Mouse (Mus musculus) intestine, embryonic 16.5 days (tissue): ENCODE measurements at regions not wholly inside any gene's neighbourhood (a gene's known extent, or its start where the extent isn't known, plus 50 kb on each side); places are given as distances from the start of the nearest gene placed in this dataset.

Experiments used
- ATAC-seq: fragments of 200-750 bp; cut with Nextera tagmentation; 2 replicates; pipeline ENCODE4 v1.8.0; 2017; ENCODE audit warnings: moderate TSS enrichment, moderate library complexity
- H3K27ac ChIP-seq: fragments of 300-500 bp; sonication (generic); 2 replicates; pipeline ENCODE4 v1.5.1; 2014; ENCODE audit warnings: mild to moderate bottlenecking, low read length
- H3K27me3 ChIP-seq: fragments of 300-500 bp; sonication (generic); replicated peaks from 2 replicates; pipeline ENCODE4 v1.6.1; 2014; ENCODE audit warnings: low read length, control low read depth, mixed read lengths; ENCODE audit not compliant: control insufficient read depth, insufficient read depth
- H3K36me3 ChIP-seq: fragments of 300-500 bp; sonication (generic); 2 replicates; pipeline ENCODE4 v1.6.1; 2014; ENCODE audit warnings: low read length, control low read depth; ENCODE audit not compliant: control insufficient read depth, insufficient read depth
- H3K4me1 ChIP-seq: fragments of 300-500 bp; sonication (generic); 2 replicates; pipeline ENCODE4 v1.6.1; 2014; ENCODE audit warnings: low read length, control low read depth, mixed read lengths; ENCODE audit not compliant: control insufficient read depth, insufficient read depth
- H3K4me2 ChIP-seq: fragments of 300-500 bp; sonication (generic); 2 replicates; pipeline ENCODE4 v1.6.1; 2014; ENCODE audit warnings: low read depth, low read length, control low read depth
- H3K4me3 ChIP-seq: fragments of 300-500 bp; sonication (generic); 2 replicates; pipeline ENCODE4 v1.5.1; 2014; ENCODE audit warnings: mild to moderate bottlenecking, low read length
- H3K9ac ChIP-seq: fragments of 300-500 bp; sonication (generic); 2 replicates; pipeline ENCODE4 v1.6.1; 2014; ENCODE audit warnings: low read depth, low read length
- H3K9me3 ChIP-seq: fragments of 300-500 bp; sonication (generic); 2 replicates; pipeline ENCODE4 v1.6.1; 2016; ENCODE audit warnings: low read length, control low read depth; ENCODE audit not compliant: control insufficient read depth
- WGBS: fragments of 180-500 bp; shearing (Covaris S2); extraction: QIAGEN DNeasy Blood & Tissue Kit; methylation state at CpG from one replicate; pipeline ENCODE4 v1.1.7; 2014; 5-methylcytosine and 5-hydroxymethylcytosine counted together

DNA sequence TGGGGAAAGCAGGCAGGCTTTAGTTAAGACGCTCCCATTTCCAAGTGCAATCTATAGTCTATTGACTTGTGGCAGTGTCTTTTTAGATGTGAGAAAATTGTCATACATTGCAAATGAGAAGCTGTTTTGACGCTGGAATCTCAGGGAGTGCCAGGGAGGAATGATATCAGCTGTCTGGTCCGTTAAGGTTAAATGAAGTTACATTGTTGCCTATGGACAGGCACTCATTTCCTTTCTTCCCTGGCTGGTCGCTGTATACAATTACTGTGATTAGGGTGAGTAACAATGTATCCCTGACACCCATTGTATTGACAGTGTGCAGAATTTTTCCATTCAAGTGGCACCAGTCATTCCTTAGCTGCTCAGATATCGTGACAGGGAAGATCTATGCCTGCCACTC is 168.3 kb downstream of the Gpat3 start:
- no peak for ATAC-seq
- Histone ChIP-seq H3K4me2 (no peak overlapping the region), H3K9me3 (no peaks in the 10 kb centered on the region), H3K4me1 (no peaks in the 10 kb centered on the region), H3K4me3 (no peak overlapping the region), H3K36me3 (no peaks in the 10 kb centered on the region), H3K27ac (no peak overlapping the region), H3K9ac (no peak overlapping the region), H3K27me3 (no peaks in the 10 kb centered on the region)
- 80% methylated on average over 5 of the region's 5 CpGs for WGBS

GRCm38 (mm10) chr5:101005216-101005615 is 159.7 kb downstream of the Gpat3 start:
- no peak for ATAC-seq
- no peaks in the 10 kb centered on the region for H3K36me3 ChIP-seq
- no peaks in the 10 kb centered on the region for H3K4me1 ChIP-seq
- no peaks in the 10 kb centered on the region for H3K27me3 ChIP-seq
- H3K4me2 ChIP-seq: no peak overlapping the region
- no peak overlapping the region for H3K4me3 ChIP-seq
- H3K9ac ChIP-seq: no peak overlapping the region
- 66% methylated on average over 3 of the region's 3 CpGs for WGBS
- H3K9me3 ChIP-seq: no peaks in the 10 kb centered on the region
- no peak overlapping the region for H3K27ac ChIP-seq

- no peak for ATAC-seq
These were observed 154.9 kb downstream of the Gpat3 start for GRCm38 (mm10) chr5:101000436-101000835.

GRCm38 (mm10) chr5:100992365-100992764 is 146.9 kb downstream of the Gpat3 start:
- H3K4me3 ChIP-seq: no peak overlapping the region
- no peak overlapping the region for H3K4me2 ChIP-seq
- no peaks in the 10 kb centered on the region for H3K9me3 ChIP-seq
- H3K27ac ChIP-seq: no peak overlapping the region
- ATAC-seq: no peak
- H3K36me3 ChIP-seq: no peaks in the 10 kb centered on the region
- no peaks in the 10 kb centered on the region for H3K4me1 ChIP-seq
- no peaks in the 10 kb centered on the region for H3K27me3 ChIP-seq
- 70% methylated on average over 2 of the region's 2 CpGs for WGBS
- no peak overlapping the region for H3K9ac ChIP-seq

More at GRCm38 (mm10) chr5:101000436-101000835, 154.9 kb downstream of the Gpat3 start:
- no peak overlapping the region for H3K9ac ChIP-seq
- H3K9me3 ChIP-seq: no peaks in the 10 kb centered on the region
- H3K27me3 ChIP-seq: no peaks in the 10 kb centered on the region
- H3K4me2 ChIP-seq: no peak overlapping the region
- no peaks in the 10 kb centered on the region for H3K4me1 ChIP-seq
- no peaks in the 10 kb centered on the region for H3K36me3 ChIP-seq
- WGBS: 76% methylated on average over 6 of the region's 6 CpGs
- no peak overlapping the region for H3K4me3 ChIP-seq
- no peak overlapping the region for H3K27ac ChIP-seq

DNA sequence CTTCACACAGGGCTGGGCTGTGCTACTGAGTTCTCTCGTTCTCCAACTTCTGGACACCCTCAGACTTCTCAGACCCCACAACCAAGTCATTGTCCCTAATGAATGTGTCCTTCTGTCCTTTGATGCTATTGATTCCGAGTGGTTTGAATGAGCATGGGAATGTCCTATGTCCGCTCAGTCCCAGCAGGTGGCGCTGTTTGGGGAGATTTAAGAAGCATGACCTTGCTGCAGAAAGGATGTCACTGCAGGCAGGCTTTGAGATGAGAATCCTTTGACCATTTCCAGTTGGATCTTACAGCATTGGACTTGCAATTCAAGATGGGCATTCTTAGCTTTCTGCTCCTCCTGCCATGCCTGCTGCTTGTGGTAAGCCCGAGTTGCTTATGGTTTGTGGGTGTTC is 146.1 kb downstream of the Gpat3 start:
- Histone ChIP-seq H3K27me3 (no peaks in the 10 kb centered on the region), H3K36me3 (no peaks in the 10 kb centered on the region), H3K9ac (no peak overlapping the region), H3K4me1 (no peaks in the 10 kb centered on the region), H3K27ac (no peak overlapping the region), H3K4me3 (no peak overlapping the region), H3K9me3 (no peaks in the 10 kb centered on the region), H3K4me2 (no peak overlapping the region)
- no peak for ATAC-seq
- WGBS: 22% methylated on average over 5 of the region's 5 CpGs

DNA sequence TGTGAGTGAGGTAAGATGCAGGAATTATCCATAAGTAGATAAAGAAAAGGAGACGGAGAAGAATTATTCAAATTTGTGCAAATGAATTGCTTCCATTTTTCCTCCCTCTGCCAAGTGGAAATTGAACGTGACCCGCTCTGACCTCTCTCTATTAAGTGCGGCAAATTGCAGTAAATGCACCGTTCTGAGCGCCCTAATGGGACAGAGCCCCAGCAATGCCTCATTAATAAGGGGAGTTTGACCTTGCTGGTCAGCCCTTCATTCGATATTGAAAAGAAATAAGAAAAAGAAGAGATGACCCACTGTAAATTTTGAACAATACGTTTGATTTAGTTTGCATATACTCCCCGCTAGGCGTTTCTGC is 137.0 kb downstream of the Gpat3 start:
- no peak for ATAC-seq

GRCm38 (mm10) chr5:100981849-100982572 is 136.5 kb downstream of the Gpat3 start:
- Histone ChIP-seq H3K9ac (no peak overlapping the region), H3K9me3 (no peaks in the 10 kb centered on the region), H3K4me2 (no peak overlapping the region), H3K4me3 (no peak overlapping the region), H3K36me3 (no peaks in the 10 kb centered on the region), H3K27ac (no peak overlapping the region), H3K4me1 (no peaks in the 10 kb centered on the region), H3K27me3 (no peaks in the 10 kb centered on the region)
- no peak for ATAC-seq
- 79% methylated on average over 18 of the region's 18 CpGs for WGBS

More for the DNA sequence above, 137.0 kb downstream of the Gpat3 start:
- Histone ChIP-seq H3K36me3 (no peaks in the 10 kb centered on the region), H3K9me3 (no peaks in the 10 kb centered on the region), H3K9ac (no peak overlapping the region), H3K4me2 (no peak overlapping the region), H3K27me3 (no peaks in the 10 kb centered on the region), H3K27ac (no peak overlapping the region), H3K4me3 (no peak overlapping the region), H3K4me1 (no peaks in the 10 kb centered on the region)
- WGBS: 82% methylated on average over 10 of the region's 10 CpGs

DNA sequence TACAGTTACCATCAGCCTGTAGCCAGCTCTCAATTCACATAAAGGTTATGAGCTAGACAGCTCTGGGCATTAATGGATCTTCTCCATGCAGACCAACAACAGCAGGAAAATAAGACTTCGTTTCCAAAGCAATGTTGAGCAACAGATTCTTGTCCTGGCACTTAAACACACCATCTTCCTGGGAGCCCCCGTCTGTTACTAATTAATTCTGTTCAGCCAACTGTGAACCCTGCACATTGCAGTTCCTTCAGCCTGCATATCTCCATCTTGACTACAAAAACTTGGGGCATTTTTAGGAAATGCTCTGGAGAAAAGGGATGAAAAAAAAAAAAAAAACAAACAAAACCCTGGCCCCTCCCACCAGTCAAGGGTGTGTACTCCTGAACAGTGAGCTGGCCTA is 131.2 kb downstream of the Gpat3 start:
- H3K4me2 ChIP-seq: no peak overlapping the region
- H3K27ac ChIP-seq: no peak overlapping the region
- no peaks in the 10 kb centered on the region for H3K27me3 ChIP-seq
- H3K4me3 ChIP-seq: no peak overlapping the region
- 59% methylated on average over 2 of the region's 2 CpGs for WGBS
- H3K4me1 ChIP-seq: no peaks in the 10 kb centered on the region
- no peak for ATAC-seq
- H3K36me3 ChIP-seq: no peaks in the 10 kb centered on the region
- no peak overlapping the region for H3K9ac ChIP-seq
- no peaks in the 10 kb centered on the region for H3K9me3 ChIP-seq

DNA sequence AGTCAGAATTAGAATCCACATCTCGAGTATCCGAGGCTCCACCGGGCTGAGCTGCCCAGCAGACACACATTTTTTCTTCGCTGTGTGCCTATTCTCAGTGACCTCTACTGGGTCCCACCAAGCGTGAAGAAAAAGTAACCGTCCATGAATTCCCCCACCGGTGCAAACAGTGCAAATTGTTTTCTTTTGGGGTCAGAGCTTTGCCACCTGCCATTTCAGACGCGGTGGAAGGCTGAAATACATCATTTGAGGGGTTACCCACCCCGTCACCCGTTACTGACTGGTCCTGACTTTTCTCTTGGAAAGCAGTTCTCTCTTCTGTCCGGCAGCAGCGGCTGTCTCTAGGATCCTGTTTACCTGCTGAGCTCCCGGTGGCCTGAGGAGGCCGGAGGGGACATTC is 105.7 kb downstream of the Gpat3 start:
- ATAC-seq: no peak
- H3K4me3 ChIP-seq: no peak overlapping the region
- WGBS: 59% methylated on average over 15 of the region's 15 CpGs

More for the DNA sequence above, 105.7 kb downstream of the Gpat3 start:
- Histone ChIP-seq H3K27ac (no peak overlapping the region), H3K9ac (no peak overlapping the region), H3K36me3 (no peaks in the 10 kb centered on the region), H3K4me1 (no peaks in the 10 kb centered on the region), H3K4me2 (no peak overlapping the region), H3K27me3 (no peaks in the 10 kb centered on the region), H3K9me3 (no peaks in the 10 kb centered on the region)
